Mouse (Mus musculus) ES-E14 (cell line): ENCODE measurements at regions not wholly inside any gene's neighbourhood (a gene's known extent, or its start where the extent isn't known, plus 50 kb on each side); places are given as distances from the start of the nearest gene placed in this dataset.

ENCODE experiments used
- DNase-seq: peaks from one replicate; pipeline ENCODE4 v3.0.0-alpha.2; 2013; ENCODE audit warnings: low read depth, low spot score
- H3K27ac ChIP-seq: 2 replicates; pipeline ENCODE4 v1.5.1; 2012; ENCODE audit warnings: low read depth, mild to moderate bottlenecking, low read length, moderate library complexity, mixed read lengths; ENCODE audit not compliant: poor library complexity, insufficient read depth, severe bottlenecking
- H3K36me3 ChIP-seq: 2 replicates; pipeline ENCODE4 v1.6.1; 2012; ENCODE audit warnings: mild to moderate bottlenecking, low read length, moderate library complexity, mixed read lengths; ENCODE audit not compliant: control insufficient read depth, poor library complexity, insufficient read depth, severe bottlenecking
- H3K4me1 ChIP-seq, 2 experiments: fragments of 150-350 bp in 1 of 2; sonication (generic) in 1 of 2; 2 replicates each; pipeline ENCODE4 v1.6.1; 2012; ENCODE audit warnings: low read length in 2 of 2, mild to moderate bottlenecking in 1 of 2, mixed read lengths in 1 of 2; ENCODE audit not compliant: control insufficient read depth in 2 of 2, insufficient read depth in 2 of 2, poor library complexity in 1 of 2
- H3K4me3 ChIP-seq, 2 experiments: fragments of 150-350 bp in 1 of 2; sonication (generic) in 1 of 2; 2 replicates each; pipeline ENCODE4 v1.5.1; 2012; ENCODE audit warnings: low read length in 2 of 2, low read depth in 1 of 2, mild to moderate bottlenecking in 1 of 2, mixed read lengths in 1 of 2; ENCODE audit not compliant: insufficient read depth in 1 of 2, poor library complexity in 1 of 2, severe bottlenecking in 1 of 2
- H3K9ac ChIP-seq: 2 replicates; pipeline ENCODE4 v1.6.1; 2012; ENCODE audit warnings: low read depth, mild to moderate bottlenecking, low read length, mixed read lengths; ENCODE audit not compliant: poor library complexity, insufficient read depth, severe bottlenecking
- H3K9me3 ChIP-seq: fragments of 150-350 bp; sonication (generic); 2 replicates; pipeline ENCODE4 v1.6.1; 2012; ENCODE audit warnings: low read depth, mild to moderate bottlenecking, low read length; ENCODE audit not compliant: control insufficient read depth, insufficient read depth
- CHD2 ChIP-seq: IDR thresholded peaks from 2 replicates; pipeline ENCODE4 v1.6.1; 2014; ENCODE audit warnings: mild to moderate bottlenecking, low read depth, low read length, inconsistent platforms
- HCFC1 ChIP-seq: IDR thresholded peaks from 2 replicates; pipeline ENCODE4 v1.6.1; 2012; ENCODE audit warnings: low read length, inconsistent platforms, borderline replicate concordance; ENCODE audit not compliant: insufficient read depth
- MAFK ChIP-seq: IDR thresholded peaks from 2 replicates; pipeline ENCODE4 v1.6.1; 2014; ENCODE audit warnings: mild to moderate bottlenecking, low read depth, low read length, inconsistent platforms; ENCODE audit not compliant: insufficient read depth
- ZC3H11A ChIP-seq: IDR thresholded peaks from 2 replicates; pipeline ENCODE4 v1.6.1; 2012; ENCODE audit warnings: low read depth, mild to moderate bottlenecking, inconsistent platforms, low read length, borderline replicate concordance
- ZNF384 ChIP-seq: IDR thresholded peaks from 2 replicates; pipeline ENCODE4 v1.6.1; 2012; ENCODE audit warnings: low read depth, low read length, inconsistent platforms
- in situ Hi-C, 2 experiments: fragments of 600-800 bp; cut with MboI; formaldehyde crosslinking; loops; one replicate each; pipeline ENCODE4 v1.15.1; 2025; ENCODE audit warnings: low sequenced_read_pairs in 2 of 2, inconsistent platforms in 1 of 2; ENCODE audit not compliant: unreplicated experiment in 2 of 2

DNA sequence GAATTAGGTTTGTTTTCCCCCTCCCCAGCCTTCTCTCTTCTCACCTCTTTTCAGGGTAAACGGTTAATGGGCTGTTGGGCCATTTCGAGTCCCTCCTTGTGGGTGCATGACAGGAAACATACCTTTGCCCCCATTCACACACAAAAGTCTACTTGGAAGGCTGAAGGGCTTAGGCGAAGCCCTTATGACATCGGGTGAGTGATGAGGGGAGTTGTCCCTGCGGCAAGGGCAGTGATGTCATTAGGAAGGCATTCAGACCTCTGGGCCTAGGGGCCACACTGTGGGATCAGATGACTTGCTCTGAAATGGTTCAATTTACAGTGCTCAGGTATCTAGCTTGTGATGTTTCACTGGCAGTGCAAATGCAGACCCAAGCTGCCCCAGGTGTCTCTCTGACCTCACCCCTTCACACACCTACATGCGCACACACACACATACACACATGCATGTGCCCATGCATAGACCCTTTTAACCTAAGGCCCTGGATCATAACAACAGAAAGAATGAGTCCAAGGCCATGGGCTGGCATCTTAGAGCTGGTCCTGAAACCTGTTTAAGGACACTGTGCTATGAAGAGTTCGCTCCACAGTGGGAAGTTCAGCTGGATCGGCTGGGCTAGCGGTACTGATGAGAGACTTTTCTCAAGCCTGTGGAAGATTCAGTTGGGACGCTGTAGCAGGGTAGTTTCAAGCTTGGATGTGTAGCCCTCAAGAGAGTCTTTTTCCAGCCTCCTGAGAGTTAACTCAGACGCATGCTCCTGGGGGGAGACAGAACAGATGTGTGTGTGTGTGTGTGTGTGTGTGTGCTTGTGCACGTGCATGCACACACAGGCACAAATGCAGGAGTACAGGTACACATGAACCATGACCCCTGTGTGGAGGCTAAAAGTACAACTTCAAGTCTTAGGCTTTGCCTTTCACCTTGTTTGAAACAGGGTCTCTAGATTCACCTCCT, 298.8 kb downstream of the 1500009L16Rik start:
- TF ChIP-seq MAFK (no peak), HCFC1 (no peak), ZNF384 (no peak), ZC3H11A (no peak), CHD2 (no peak)
- DNase-seq = peak; percentile 20
- no peak overlapping the region for H3K27ac ChIP-seq
- no peaks in the 10 kb centered on the region for H3K9me3 ChIP-seq
- no peak overlapping the region for H3K4me3 ChIP-seq
- in situ Hi-C loops = no loop called here
- no peak overlapping the region for H3K9ac ChIP-seq
- peaks cover 0 to 4% of the 10 kb centered on the region in 2 experiments; a peak in 2 of 4 replicates for H3K4me1 ChIP-seq
- no peaks in the 10 kb centered on the region for H3K36me3 ChIP-seq

DNA sequence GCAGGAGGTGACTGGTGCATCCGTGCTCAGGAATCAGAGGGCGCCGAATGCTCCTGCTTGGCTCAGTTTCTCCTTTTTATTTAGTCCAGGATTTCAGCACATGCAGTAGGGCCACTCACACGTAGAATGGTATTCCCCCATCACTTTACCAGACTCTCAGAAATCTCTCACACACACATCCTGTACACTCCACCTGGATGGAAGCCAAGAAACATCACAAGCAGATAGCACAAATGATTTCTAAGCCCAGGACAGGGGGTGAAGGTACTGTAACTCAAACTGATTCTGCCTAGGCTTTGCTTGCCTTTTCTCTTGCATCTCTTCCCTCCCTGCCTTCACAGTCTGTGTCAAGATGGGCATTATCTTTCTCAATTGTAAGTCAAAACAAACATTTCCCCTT, 301.6 kb downstream of the 1500009L16Rik start:
- Histone ChIP-seq H3K27ac (no peak overlapping the region), H3K4me3 (no peak overlapping the region), H3K36me3 (no peaks in the 10 kb centered on the region), H3K9ac (no peak overlapping the region), H3K9me3 (no peaks in the 10 kb centered on the region), H3K4me1 (peaks cover 0 to 4% of the 10 kb centered on the region in 2 experiments; a peak in 2 of 4 replicates)
- no peak for DNase-seq
- in situ Hi-C loops = no loop called here
- TF ChIP-seq MAFK (no peak), ZC3H11A (no peak), HCFC1 (no peak), CHD2 (no peak), ZNF384 (no peak)

DNA sequence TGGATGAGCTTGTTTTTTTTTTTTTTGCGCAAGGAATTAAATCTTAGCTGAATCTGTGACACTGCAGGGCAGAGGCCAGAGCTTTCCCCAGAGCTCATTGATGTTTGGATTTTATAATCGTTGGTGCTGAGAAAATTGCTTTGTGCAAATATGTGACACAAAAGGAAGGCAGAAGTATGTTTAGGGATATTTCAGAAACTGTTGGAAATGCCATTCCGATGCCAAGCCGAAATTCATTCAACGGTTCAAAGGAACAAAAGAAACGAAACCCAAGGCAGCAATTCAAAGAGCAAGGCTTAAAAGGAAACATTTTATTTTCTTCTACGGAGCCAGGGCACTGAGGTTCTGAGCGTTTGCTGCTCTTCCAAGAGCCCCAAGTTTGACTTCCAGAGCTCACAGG, 302.2 kb downstream of the 1500009L16Rik start:
- Histone ChIP-seq H3K9me3 (no peaks in the 10 kb centered on the region), H3K4me3 (no peak overlapping the region), H3K4me1 (peaks cover 0 to 4% of the 10 kb centered on the region in 2 experiments; a peak in 2 of 4 replicates), H3K9ac (no peak overlapping the region), H3K36me3 (no peaks in the 10 kb centered on the region), H3K27ac (no peak overlapping the region)
- in situ Hi-C loops = no loop called here
- no peak for DNase-seq
- no peak for TF ChIP-seq MAFK
- TF ChIP-seq CHD2 = no peak
- no peak for TF ChIP-seq HCFC1
- TF ChIP-seq ZNF384 = no peak

DNA sequence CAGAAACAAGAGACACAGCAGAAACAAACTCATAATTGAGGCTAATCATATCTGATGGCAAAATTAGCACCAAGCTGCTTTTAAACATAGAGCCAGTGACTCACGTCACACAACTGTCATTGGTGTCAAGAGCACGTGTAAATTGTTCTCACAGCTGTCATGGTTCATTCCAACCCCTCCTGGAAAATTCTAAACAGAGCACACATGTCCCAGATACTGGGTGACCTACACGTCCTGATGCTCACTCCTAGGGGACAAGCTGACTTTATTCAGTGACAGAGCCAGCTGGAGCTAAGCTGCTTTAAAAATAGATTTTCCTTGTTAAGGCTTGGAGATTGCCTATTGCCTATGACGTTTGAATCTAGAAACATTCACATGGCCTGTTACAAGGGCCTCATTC, 304.1 kb downstream of the 1500009L16Rik start:
- no peaks in the 10 kb centered on the region for H3K36me3 ChIP-seq
- H3K27ac ChIP-seq = no peak overlapping the region
- no peak overlapping the region for H3K9ac ChIP-seq
- no peak for DNase-seq
- no peaks in the 10 kb centered on the region for H3K4me1 ChIP-seq
- no peak overlapping the region for H3K4me3 ChIP-seq
- in situ Hi-C loops = no loop called here
- no peaks in the 10 kb centered on the region for H3K9me3 ChIP-seq
- TF ChIP-seq ZNF384 (no peak), MAFK (no peak), CHD2 (no peak), HCFC1 (no peak), ZC3H11A (no peak)
